Comparison of ENCODE assay signal across 21 mouse cellular contexts in the genomic region with DNA sequence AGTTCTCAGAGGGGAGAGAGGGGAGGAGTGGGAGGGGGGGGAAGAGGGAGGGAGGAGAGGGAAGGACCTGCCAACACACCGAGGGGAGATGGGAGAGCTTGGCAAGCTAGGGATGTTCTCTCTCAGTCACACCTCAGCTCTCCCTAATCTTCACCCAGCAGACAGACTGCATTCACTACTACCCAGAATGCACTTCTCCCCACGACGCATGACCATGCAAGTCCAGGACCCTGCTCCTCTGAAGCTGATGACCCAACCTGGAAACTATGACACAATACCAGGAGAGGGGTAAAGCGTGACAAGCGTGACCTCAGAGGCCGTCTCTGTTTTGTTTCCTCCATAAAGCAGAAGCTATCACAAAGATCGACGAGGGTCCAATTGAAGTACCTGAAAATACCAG.
A peak's percentile ranks its signal among the peaks of the same experiment; 100 is the strongest.
DNase-seq lines count a peak whose midpoint lies in the region; ATAC-seq lines count a peak whose summit lies in the region.
"Had no signal": no experiment of that assay in that cellular context is flagged by ENCODE, and none has a peak within 500 bp of the region (broad histone marks: within the 10 kb centered on the region; RNA-seq: fewer than 3 reads in every experiment).

No protein-coding gene starts in this region.

- WGBS in hindbrain, embryonic 10.5 days = 81% methylated on average over 8 of the region's 8 CpGs
- WGBS in hindbrain, embryonic 11.5 days = 82% methylated on average over 8 of the region's 8 CpGs
- 82% methylated on average over 8 of the region's 8 CpGs for WGBS in embryonic facial prominence, embryonic 10.5 days
- WGBS in midbrain, embryonic 13.5 days = 83% methylated on average over 8 of the region's 8 CpGs

- H3K4me2 ChIP-seq in hindbrain, embryonic 11.5 days (replicated peaks; ENCODE audit: low read depth, low read length) = no peak overlapping the region
- H3K4me2 ChIP-seq in midbrain, embryonic 13.5 days (replicated peaks) = no peak overlapping the region
- H3K4me2 ChIP-seq: midbrain, embryonic 11.5 days had no signal

- H3K9me3 ChIP-seq in hindbrain, embryonic 10.5 days = no peaks in the 10 kb centered on the region
- H3K9me3 ChIP-seq in hindbrain, embryonic 11.5 days (ENCODE audit: control insufficient read depth, low read length) = no peaks in the 10 kb centered on the region
- H3K9me3 ChIP-seq in embryonic facial prominence, embryonic 10.5 days = no peaks in the 10 kb centered on the region
- H3K9me3 ChIP-seq in midbrain, embryonic 13.5 days = no peaks in the 10 kb centered on the region

- peak overlapping the region; percentile 16; the same call in 1 of the 2 replicates for H3K27ac ChIP-seq in hindbrain, embryonic 10.5 days
- no peak overlapping the region for H3K27ac ChIP-seq in hindbrain, embryonic 11.5 days (ENCODE audit: low read depth, low read length)
- 0 out of 2 replicates have a peak overlapping the region, but pooled peaks have one; percentile 30 for H3K27ac ChIP-seq in embryonic facial prominence, embryonic 10.5 days (replicated peaks)
- H3K27ac ChIP-seq in midbrain, embryonic 13.5 days = no peak overlapping the region
- H3K27ac ChIP-seq: gastrocnemius, adult 2 months had no signal

- no peak for ATAC-seq in hindbrain, embryonic 11.5 days (ENCODE audit: low FRiP score)
- ATAC-seq in neutrophil, adult 5-6 weeks (ENCODE audit: extremely low read depth, insufficient number of reproducible peaks, low FRiP score, poor library complexity, severe bottlenecking) = peak; percentile 24; the same call in 1 of the 2 replicates
- no peak for ATAC-seq in midbrain, embryonic 13.5 days
- ATAC-seq: CD4-positive, CD25-positive, alpha-beta regulatory T cell, adult 4 months; forebrain, embryonic 16.5 days had no signal

- H3K9ac ChIP-seq in hindbrain, embryonic 11.5 days (ENCODE audit: low read depth, low read length) = no peak overlapping the region
- no peak overlapping the region for H3K9ac ChIP-seq in midbrain, embryonic 13.5 days (replicated peaks)

- H3K36me3 ChIP-seq in hindbrain, embryonic 10.5 days = no peaks in the 10 kb centered on the region
- H3K36me3 ChIP-seq in hindbrain, embryonic 11.5 days (ENCODE audit: control insufficient read depth, insufficient read depth, low read length) = no peaks in the 10 kb centered on the region
- no peaks in the 10 kb centered on the region for H3K36me3 ChIP-seq in embryonic facial prominence, embryonic 10.5 days (replicated peaks)
- H3K36me3 ChIP-seq in midbrain, embryonic 13.5 days = no peaks in the 10 kb centered on the region

- intact Hi-C loops in heart, postnatal 10 days (cut with DNase I) = no loop called here

- DNase-seq in hindbrain, embryonic 10.5 days (ENCODE audit: low spot score) = no peak
- no peak for DNase-seq in hindbrain, embryonic 11.5 days (ENCODE audit: low spot score)
- DNase-seq in embryonic facial prominence, embryonic 10.5 days (ENCODE audit: low spot score) = no peak
- DNase-seq in heart, postnatal 10 days = peak; percentile 59 to 68
- no peak for DNase-seq in embryo, embryonic 11 days
- DNase-seq: adrenal gland, postnatal 25 days; cerebellum, postnatal 10 days; gastrocnemius, adult 2 months; kidney, adult 8-10 months; kidney, postnatal 4 days; layer of hippocampus, postnatal 36 days; left cerebral cortex, postnatal 4 days; right cerebral cortex, adult 18-20 months; spleen, adult 18-20 months; thymus, postnatal 14 days had no signal

- no peak overlapping the region for H3K4me3 ChIP-seq in hindbrain, embryonic 10.5 days
- no peak overlapping the region for H3K4me3 ChIP-seq in hindbrain, embryonic 11.5 days (ENCODE audit: low read depth, low read length)
- no peak overlapping the region for H3K4me3 ChIP-seq in embryonic facial prominence, embryonic 10.5 days
- no peak overlapping the region for H3K4me3 ChIP-seq in midbrain, embryonic 13.5 days (replicated peaks)
- H3K4me3 ChIP-seq: gastrocnemius, adult 2 months; myocyte had no signal

- H3K27me3 ChIP-seq in hindbrain, embryonic 10.5 days (ENCODE audit: insufficient read depth, poor library complexity, severe bottlenecking) = no peaks in the 10 kb centered on the region
- no peaks in the 10 kb centered on the region for H3K27me3 ChIP-seq in hindbrain, embryonic 11.5 days (ENCODE audit: control insufficient read depth, insufficient read depth, low read length)
- no peaks in the 10 kb centered on the region for H3K27me3 ChIP-seq in embryonic facial prominence, embryonic 10.5 days (replicated peaks; ENCODE audit: low read depth, poor library complexity, severe bottlenecking)
- no peaks in the 10 kb centered on the region for H3K27me3 ChIP-seq in midbrain, embryonic 13.5 days

- peaks cover 73% of the 10 kb centered on the region for H3K4me1 ChIP-seq in hindbrain, embryonic 10.5 days (replicated peaks)
- peaks cover 4% of the 10 kb centered on the region; the same call in 1 of the 2 replicates for H3K4me1 ChIP-seq in hindbrain, embryonic 11.5 days (replicated peaks; ENCODE audit: control insufficient read depth, insufficient read depth, low read length)
- H3K4me1 ChIP-seq in embryonic facial prominence, embryonic 10.5 days = peaks cover 71% of the 10 kb centered on the region
- H3K4me1 ChIP-seq in midbrain, embryonic 13.5 days (replicated peaks) = peaks cover 47% of the 10 kb centered on the region

Comparison
In these comparisons a context has a peak if more than half of its experiments do, and no peak if none do; other contexts are left out.
1. H3K27ac ChIP-seq: peak in hindbrain, embryonic 10.5 days (single experiment) and embryonic facial prominence, embryonic 10.5 days (single experiment); none in hindbrain, embryonic 11.5 days (single experiment) and midbrain, embryonic 13.5 days (single experiment).
2. DNase-seq: peak in heart, postnatal 10 days (2 of 2); none in hindbrain, embryonic 10.5 days (single experiment), hindbrain, embryonic 11.5 days (single experiment), embryonic facial prominence, embryonic 10.5 days (single experiment) and embryo, embryonic 11 days (single experiment).